Mouse (Mus musculus) brain, embryonic 14.5 days (tissue): ENCODE data around the gene Hmga2.

Experiments used
- CTCF ChIP-seq: fragments of 200-500 bp; IDR thresholded peaks from 2 replicates; pipeline ENCODE4 v1.5.1; 2012; ENCODE audit warnings: inconsistent platforms, mild to moderate bottlenecking, moderate library complexity, borderline replicate concordance; ENCODE audit not compliant: insufficient read depth, insufficient read length; ENCODE audit errors: extremely low read depth
- POLR2A ChIP-seq: fragments of 200-500 bp; IDR thresholded peaks from 2 replicates; pipeline ENCODE4 v1.6.1; 2012; ENCODE audit warnings: mild to moderate bottlenecking, inconsistent platforms, borderline replicate concordance; ENCODE audit not compliant: poor library complexity, insufficient read depth, insufficient read length, severe bottlenecking; ENCODE audit errors: extremely low read depth

DNA sequence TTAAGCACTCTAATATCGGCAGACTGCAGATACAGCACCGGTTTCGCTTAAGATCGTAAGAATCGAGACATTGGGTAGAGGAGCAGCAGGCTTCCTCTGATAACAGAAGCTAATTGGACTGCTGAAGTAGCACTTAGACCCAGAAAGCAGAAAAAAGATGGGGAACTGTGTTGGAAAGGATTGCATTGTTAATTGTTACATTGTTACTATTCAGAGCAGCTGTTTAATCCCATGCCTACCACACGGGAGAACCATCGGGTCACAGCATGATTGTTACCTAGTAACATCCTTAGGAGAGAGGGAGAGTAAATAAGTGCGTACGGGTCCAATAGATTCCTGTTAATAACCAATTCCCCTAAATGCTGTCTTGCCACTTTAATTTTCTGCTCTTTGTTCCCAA is 70.2 kb downstream of the Hmga2 start:
- no peak for TF ChIP-seq CTCF
- no peak for TF ChIP-seq POLR2A
